20 mouse cellular contexts compared by ENCODE assay signal in genomic region chr12:102785593-102785985, GRCm38 (mm10). TPM values are rescaled to one million over a fixed set of nuclear protein-coding genes. Genes with fewer than 3 reads are reported as not detected.
"Had no signal": no experiment of that assay in that cellular context is flagged by ENCODE, and none has a peak within 500 bp of the region (broad histone marks: within the 10 kb centered on the region; RNA-seq: fewer than 3 reads in every experiment).

No protein-coding gene starts in this region.

- DNase-seq: kidney, adult 11 months; kidney, postnatal 14 days; liver, embryonic 13.5 days; lung, adult 2 months; lung, postnatal 36 days; thymus, adult 18-20 months had no signal

- H3K27me3 ChIP-seq: liver, embryonic 13.5 days; midbrain, embryonic 15.5 days; neural tube, embryonic 12.5 days had no signal

- ATAC-seq: hindbrain, postnatal 0 days; lung, postnatal 0 days; midbrain, embryonic 15.5 days had no signal

- H3K9ac ChIP-seq: liver, embryonic 13.5 days; midbrain, embryonic 15.5 days; neural tube, embryonic 12.5 days had no signal

- H3K4me3 ChIP-seq: limb, embryonic 10.5 days; liver, embryonic 13.5 days; midbrain, embryonic 15.5 days; neural tube, embryonic 12.5 days had no signal

- H3K9me3 ChIP-seq: limb, embryonic 10.5 days; liver, embryonic 13.5 days; midbrain, embryonic 15.5 days; neural tube, embryonic 12.5 days had no signal

- H3K4me1 ChIP-seq: limb, embryonic 10.5 days; midbrain, embryonic 15.5 days; neural tube, embryonic 12.5 days had no signal

- H3K4me2 ChIP-seq: liver, embryonic 13.5 days; midbrain, embryonic 11.5 days; midbrain, embryonic 15.5 days; neural tube, embryonic 12.5 days had no signal

- H3K27ac ChIP-seq: hindbrain, postnatal 0 days; limb, embryonic 10.5 days; liver, embryonic 13.5 days; midbrain, embryonic 15.5 days; neural tube, embryonic 12.5 days; stomach, postnatal 0 days had no signal

RNA-seq across cellular contexts. Expression of gene Gm28051, which starts 28.0 kb away (rescaled TPM):
- total RNA-seq: hindbrain, postnatal 0 days; megakaryocyte progenitor cell, adult 5-6 weeks; monocyte, adult 5-6 weeks; neutrophil, adult 5-6 weeks had no signal
- polyA plus RNA-seq: hindbrain, postnatal 0 days; intestine, embryonic 14.5 days; kidney, embryonic 14.5 days; limb, embryonic 10.5 days; limb, embryonic 14.5 days; liver, embryonic 13.5 days; lung, adult 2 months; lung, postnatal 0 days; midbrain, embryonic 11.5 days; midbrain, embryonic 15.5 days; neural tube, embryonic 12.5 days; stomach, postnatal 0 days; urinary bladder, adult 2 months had no signal
